Mouse (Mus musculus) liver, embryonic 16.5 days (tissue): ENCODE data around the gene Cdh4. TPM values are rescaled to one million over a fixed set of nuclear protein-coding genes. Genes with fewer than 3 reads are reported as not detected.

Experiments used
- ATAC-seq: fragments of 200-750 bp; cut with Nextera tagmentation; 2 replicates; pipeline ENCODE4 v1.8.0; 2017; ENCODE audit warnings: low read depth, mild to moderate bottlenecking, moderate number of reproducible peaks, moderate library complexity
- H3K27ac ChIP-seq: fragments of 300-500 bp; sonication (generic); 2 replicates; pipeline ENCODE4 v1.5.1; 2014; ENCODE audit warnings: mild to moderate bottlenecking, low read length
- H3K27me3 ChIP-seq: fragments of 300-500 bp; sonication (generic); 2 replicates; pipeline ENCODE4 v1.6.1; 2014; ENCODE audit warnings: low read depth, low read length, mixed read lengths; ENCODE audit not compliant: control insufficient read depth, insufficient read depth
- H3K36me3 ChIP-seq: fragments of 300-500 bp; sonication (generic); 2 replicates; pipeline ENCODE4 v1.6.1; 2014; ENCODE audit warnings: mild to moderate bottlenecking; ENCODE audit not compliant: control insufficient read depth, insufficient read depth
- H3K4me1 ChIP-seq: fragments of 300-500 bp; sonication (generic); 2 replicates; pipeline ENCODE4 v1.6.1; 2014; ENCODE audit warnings: low read depth, low read length, mixed read lengths; ENCODE audit not compliant: control insufficient read depth
- H3K4me2 ChIP-seq: fragments of 300-500 bp; sonication (generic); 2 replicates; pipeline ENCODE4 v1.6.1; 2014; ENCODE audit warnings: low read depth, low read length, mixed read lengths
- H3K4me3 ChIP-seq: fragments of 300-500 bp; sonication (generic); 2 replicates; pipeline ENCODE4 v1.5.1; 2014; ENCODE audit warnings: low read depth, mild to moderate bottlenecking, low read length
- H3K9ac ChIP-seq: fragments of 300-500 bp; sonication (generic); 2 replicates; pipeline ENCODE4 v1.6.1; 2014; ENCODE audit warnings: low read depth, low read length
- H3K9me3 ChIP-seq: fragments of 300-500 bp; sonication (generic); replicated peaks from 2 replicates; pipeline ENCODE4 v1.6.1; 2016; ENCODE audit warnings: low read length; ENCODE audit not compliant: control insufficient read depth
- WGBS: fragments of 180-500 bp; shearing (Covaris S2); extraction: QIAGEN DNeasy Blood & Tissue Kit; methylation state at CpG from one replicate; pipeline ENCODE4 v1.1.7; 2014; ENCODE audit not compliant: insufficient replicate concordance; 5-methylcytosine and 5-hydroxymethylcytosine counted together
- polyA plus RNA-seq: library from polyadenylated mRNA; unstranded; fragments of >200 nt; fragmentation: Nextera tagmentation; extraction: Ambion mirVana; gene quantifications from 2 replicates; pipeline ENCODE4 v1.2.1, GENCODE M21; 2015

Gene Cdh4
- polyA plus RNA-seq, 1 experiment from 2014 or later: 0.40 TPM

- Histone ChIP-seq H3K4me1 (no peaks in the 10 kb centered on the region), H3K9ac (no peak overlapping the region), H3K4me3 (no peak overlapping the region), H3K9me3 (no peaks in the 10 kb centered on the region; the same call in 1 of the 2 replicates), H3K36me3 (no peaks in the 10 kb centered on the region), H3K27me3 (no peaks in the 10 kb centered on the region), H3K4me2 (no peak overlapping the region), H3K27ac (no peak overlapping the region)
- 37% methylated on average over 3 of the region's 3 CpGs for WGBS
- no peak for ATAC-seq
Measured at GRCm38 (mm10) chr2:179425602-179426001, 16.6 kb upstream of the Cdh4 start.

- H3K4me3 ChIP-seq: no peak overlapping the region
- no peak for ATAC-seq
- H3K4me1 ChIP-seq: no peaks in the 10 kb centered on the region
- H3K4me2 ChIP-seq: no peak overlapping the region
- no peak overlapping the region for H3K9ac ChIP-seq
- H3K36me3 ChIP-seq: no peaks in the 10 kb centered on the region
- H3K9me3 ChIP-seq: no peaks in the 10 kb centered on the region; the same call in 1 of the 2 replicates
- 59% methylated on average over 3 of the region's 3 CpGs for WGBS
- H3K27me3 ChIP-seq: no peaks in the 10 kb centered on the region
- H3K27ac ChIP-seq: no peak overlapping the region
Measured at GRCm38 (mm10) chr2:179428889-179429288, 13.3 kb upstream of the Cdh4 start.

GRCm38 (mm10) chr2:179440161-179440560 lies 2.1 kb upstream of the Cdh4 start:
- no peaks in the 10 kb centered on the region for H3K36me3 ChIP-seq
- no peak overlapping the region for H3K4me3 ChIP-seq
- no peak overlapping the region for H3K27ac ChIP-seq
- 26% methylated on average over 9 of the region's 9 CpGs for WGBS
- H3K4me1 ChIP-seq: no peaks in the 10 kb centered on the region
- no peak for ATAC-seq
- no peak overlapping the region for H3K9ac ChIP-seq
- no peaks in the 10 kb centered on the region for H3K9me3 ChIP-seq
- H3K27me3 ChIP-seq: peaks cover 43% of the 10 kb centered on the region
- H3K4me2 ChIP-seq: no peak overlapping the region

GRCm38 (mm10) chr2:179441086-179441485 lies 1.1 kb upstream of the Cdh4 start:
- Histone ChIP-seq H3K27me3 (peaks cover 43% of the 10 kb centered on the region), H3K4me2 (no peak overlapping the region), H3K4me1 (no peaks in the 10 kb centered on the region), H3K4me3 (no peak overlapping the region), H3K36me3 (no peaks in the 10 kb centered on the region), H3K9ac (no peak overlapping the region), H3K27ac (no peak overlapping the region), H3K9me3 (no peaks in the 10 kb centered on the region)
- no peak for ATAC-seq
- WGBS: 61% methylated on average over 3 of the region's 3 CpGs

GRCm38 (mm10) chr2:179441717-179442116 lies 514 bp upstream of the Cdh4 start:
- Histone ChIP-seq H3K4me3 (peak overlapping the region; percentile 51; the same call in 1 of the 2 replicates), H3K9ac (no peak overlapping the region)
- 9% methylated on average over 8 of the region's 8 CpGs for WGBS

GRCm38 (mm10) chr2:179442541-179443225 lies 452 bp downstream of the Cdh4 start:
- Histone ChIP-seq H3K4me3 (peak overlapping the region; percentile 51), H3K9ac (no peak overlapping the region), H3K27ac (no peak overlapping the region), H3K27me3 (peaks cover 43% of the 10 kb centered on the region), H3K36me3 (no peaks in the 10 kb centered on the region), H3K4me1 (no peaks in the 10 kb centered on the region), H3K4me2 (peak overlapping the region; percentile 64), H3K9me3 (no peaks in the 10 kb centered on the region)
- under 1% methylated on average over 87 of the region's 95 CpGs for WGBS
- ATAC-seq: peak; percentile 7; the same call in 1 of the 2 replicates

More at GRCm38 (mm10) chr2:179441717-179442116, 514 bp upstream of the Cdh4 start:
- H3K27ac ChIP-seq: no peak overlapping the region
- no peaks in the 10 kb centered on the region for H3K9me3 ChIP-seq
- H3K36me3 ChIP-seq: no peaks in the 10 kb centered on the region
- H3K4me2 ChIP-seq: peak overlapping the region; percentile 64
- peaks cover 43% of the 10 kb centered on the region for H3K27me3 ChIP-seq
- no peak for ATAC-seq
- H3K4me1 ChIP-seq: no peaks in the 10 kb centered on the region

GRCm38 (mm10) chr2:179443226-179443815 lies 1.1 kb downstream of the Cdh4 start:
- Histone ChIP-seq H3K27ac (no peak overlapping the region), H3K4me1 (no peaks in the 10 kb centered on the region), H3K4me3 (peak overlapping the region; percentile 51), H3K9me3 (no peaks in the 10 kb centered on the region), H3K27me3 (peaks cover 43% of the 10 kb centered on the region), H3K4me2 (peak overlapping the region; percentile 64), H3K9ac (no peak overlapping the region), H3K36me3 (no peaks in the 10 kb centered on the region)
- under 1% methylated on average over 51 of the region's 51 CpGs for WGBS
- ATAC-seq: no peak

GRCm38 (mm10) chr2:179443959-179444358 lies 1.7 kb downstream of the Cdh4 start:
- peaks cover 43% of the 10 kb centered on the region for H3K27me3 ChIP-seq
- WGBS: 24% methylated on average over 11 of the region's 11 CpGs
- no peak overlapping the region for H3K9ac ChIP-seq
- no peak overlapping the region for H3K4me3 ChIP-seq
- no peak overlapping the region for H3K27ac ChIP-seq
- no peaks in the 10 kb centered on the region for H3K4me1 ChIP-seq
- ATAC-seq: no peak
- no peak overlapping the region for H3K4me2 ChIP-seq
- no peaks in the 10 kb centered on the region for H3K9me3 ChIP-seq
- H3K36me3 ChIP-seq: no peaks in the 10 kb centered on the region

- Histone ChIP-seq H3K4me2 (no peak overlapping the region), H3K27me3 (peaks cover 18% of the 10 kb centered on the region), H3K4me3 (no peak overlapping the region), H3K9me3 (no peaks in the 10 kb centered on the region), H3K9ac (no peak overlapping the region), H3K4me1 (no peaks in the 10 kb centered on the region), H3K36me3 (no peaks in the 10 kb centered on the region), H3K27ac (no peak overlapping the region)
- WGBS: 70% methylated on average over 4 of the region's 4 CpGs
- ATAC-seq: no peak
Measured at GRCm38 (mm10) chr2:179448256-179448655, 6.0 kb downstream of the Cdh4 start.
